Mouse (Mus musculus) ES-Bruce4 (cell line): ENCODE data around the gene Kif6. TPM values are rescaled to one million over a fixed set of nuclear protein-coding genes. Genes with fewer than 3 reads are reported as not detected.

Source experiments
- H3K27ac ChIP-seq: 2 replicates; pipeline ENCODE4 v1.5.1; 2012; ENCODE audit warnings: low read length, inconsistent platforms; ENCODE audit not compliant: insufficient read depth
- H3K27me3 ChIP-seq: 2 replicates; pipeline ENCODE4 v1.6.1; 2012; ENCODE audit warnings: mild to moderate bottlenecking, low read length, inconsistent platforms; ENCODE audit not compliant: control insufficient read depth, poor library complexity, insufficient read depth, severe bottlenecking
- H3K36me3 ChIP-seq: 2 replicates; pipeline ENCODE4 v1.6.1; 2012; ENCODE audit warnings: inconsistent platforms, mild to moderate bottlenecking, low read length, moderate library complexity; ENCODE audit not compliant: control insufficient read depth, poor library complexity, insufficient read depth, severe bottlenecking
- H3K4me1 ChIP-seq: one replicate; pipeline ENCODE4 v1.8.1; 2011; ENCODE audit warnings: low read length; ENCODE audit not compliant: control insufficient read depth, insufficient read depth
- H3K4me3 ChIP-seq: 2 replicates; pipeline ENCODE4 v1.5.1; 2011; ENCODE audit warnings: low read depth, mild to moderate bottlenecking, low read length
- H3K9ac ChIP-seq: 2 replicates; pipeline ENCODE4 v1.6.1; 2012; ENCODE audit warnings: low read depth, mild to moderate bottlenecking, inconsistent platforms; ENCODE audit not compliant: poor library complexity, severe bottlenecking
- H3K9me3 ChIP-seq: replicated peaks from 2 replicates; pipeline ENCODE4 v1.6.1; 2012; ENCODE audit warnings: mild to moderate bottlenecking, low read length, inconsistent platforms; ENCODE audit not compliant: control insufficient read depth, poor library complexity, insufficient read depth, severe bottlenecking
- CTCF ChIP-seq: IDR thresholded peaks from one replicate; pipeline ENCODE4 v1.8.1; 2011; ENCODE audit warnings: low read depth, low read length
- EP300 ChIP-seq: IDR thresholded peaks from 2 replicates; pipeline ENCODE4 v1.6.1; 2011; ENCODE audit warnings: low read depth, low read length; ENCODE audit not compliant: insufficient read depth
- POLR2A ChIP-seq: IDR thresholded peaks from one replicate; pipeline ENCODE4 v1.8.1; 2011; ENCODE audit warnings: low read length; ENCODE audit not compliant: insufficient read depth
- polyA plus RNA-seq: library from polyadenylated mRNA; stranded (reverse); fragments of >200 nt; gene quantifications from 2 replicates; pipeline ENCODE4 v1.2.4, GENCODE M21; 2011; ENCODE audit warnings: low read depth; ENCODE audit not compliant: missing spikeins, insufficient read depth, insufficient read length

Kif6 gene
- polyA plus RNA-seq, 1 experiment: 2.3 TPM

- Histone ChIP-seq H3K9ac (no peak overlapping the region), H3K4me1 (no peaks in the 10 kb centered on the region), H3K36me3 (no peaks in the 10 kb centered on the region), H3K4me3 (no peak overlapping the region), H3K27ac (no peak overlapping the region), H3K9me3 (peaks cover 12% of the 10 kb centered on the region), H3K27me3 (no peaks in the 10 kb centered on the region)
- TF ChIP-seq POLR2A (no peak), CTCF (no peak), EP300 (no peak)
Measured at GRCm38 (mm10) chr17:49959021-49959420, 344.1 kb downstream of the Kif6 start.

Other genes starting within 250 kb of the Kif6 start
- 14.8 and 15.0 TPM in 2 replicates for gene Mocs1, start 186.8 kb upstream of the Kif6 start, polyA plus RNA-seq
- 0.28 and 0.37 TPM in 2 replicates for gene Daam2, start 50.8 kb upstream of the Kif6 start, polyA plus RNA-seq